Mouse (Mus musculus): ENCODE results near the gene Oaz2. TPM values are rescaled to one million over a fixed set of nuclear protein-coding genes. Genes with fewer than 3 reads are reported as not detected.

The Oaz2 gene
- polyA plus RNA-seq, 1 experiment = 51.5 TPM

- TF ChIP-seq POLR2A (IDR thresholded peaks at IDR 0.05; ENCODE audit: borderline replicate concordance, low read depth, low read length) = no peak
- no peak for TF ChIP-seq CTCF (IDR thresholded peaks at IDR 0.05; ENCODE audit: low read depth, low read length)
- no peak overlapping the region for H3K4me3 ChIP-seq (ENCODE audit: insufficient read depth, low read length)
- H3K4me1 ChIP-seq (ENCODE audit: control insufficient read depth, insufficient read depth, low read length) = peaks cover 10% of the 10 kb centered on the region
- H3K27ac ChIP-seq (ENCODE audit: insufficient read depth, low read depth, low read length) = no peak overlapping the region
Observed at GRCm38 (mm10) chr9:65671431-65671931, 3.7 kb downstream of the Oaz2 start.

- TF ChIP-seq CTCF (IDR thresholded peaks at IDR 0.05; ENCODE audit: low read depth, low read length) (no peak), POLR2A (IDR thresholded peaks at IDR 0.05; ENCODE audit: borderline replicate concordance, low read depth, low read length) (no peak)
- Histone ChIP-seq H3K27ac (ENCODE audit: insufficient read depth, low read depth, low read length) (no peak overlapping the region), H3K4me1 (ENCODE audit: control insufficient read depth, insufficient read depth, low read length) (peaks cover 19% of the 10 kb centered on the region), H3K4me3 (ENCODE audit: insufficient read depth, low read length) (no peak overlapping the region)
Observed at GRCm38 (mm10) chr9:65672996-65673395, 5.2 kb downstream of the Oaz2 start.

- Histone ChIP-seq H3K27ac (ENCODE audit: insufficient read depth, low read depth, low read length) (0 out of 2 replicates have a peak overlapping the region, but pooled peaks have one; percentile 9), H3K4me3 (ENCODE audit: insufficient read depth, low read length) (peak overlapping the region; percentile 52), H3K4me1 (ENCODE audit: control insufficient read depth, insufficient read depth, low read length) (peaks cover 39% of the 10 kb centered on the region)
Observed at GRCm38 (mm10) chr9:65675461-65676357, 7.9 kb downstream of the Oaz2 start.

GRCm38 (mm10) chr9:65676358-65677118 is 8.7 kb downstream of the Oaz2 start:
- peak overlapping the region; percentile 64 for H3K4me3 ChIP-seq (ENCODE audit: insufficient read depth, low read length)
- H3K4me1 ChIP-seq (ENCODE audit: control insufficient read depth, insufficient read depth, low read length) = peaks cover 45% of the 10 kb centered on the region
- TF ChIP-seq CTCF (IDR thresholded peaks at IDR 0.05; ENCODE audit: low read depth, low read length) (no peak), POLR2A (IDR thresholded peaks at IDR 0.05; ENCODE audit: borderline replicate concordance, low read depth, low read length) (no peak)
- no peak overlapping the region for H3K27ac ChIP-seq (ENCODE audit: insufficient read depth, low read depth, low read length)

More at GRCm38 (mm10) chr9:65675461-65676357, 7.9 kb downstream of the Oaz2 start:
- TF ChIP-seq POLR2A (IDR thresholded peaks at IDR 0.05; ENCODE audit: borderline replicate concordance, low read depth, low read length) (no peak), CTCF (IDR thresholded peaks at IDR 0.05; ENCODE audit: low read depth, low read length) (no peak)

- H3K4me3 ChIP-seq (ENCODE audit: insufficient read depth, low read length) = peak overlapping the region; percentile 64
- no peak overlapping the region for H3K27ac ChIP-seq (ENCODE audit: insufficient read depth, low read depth, low read length)
- TF ChIP-seq POLR2A (IDR thresholded peaks at IDR 0.05; ENCODE audit: borderline replicate concordance, low read depth, low read length) = no peak
- TF ChIP-seq CTCF (IDR thresholded peaks at IDR 0.05; ENCODE audit: low read depth, low read length) = no peak
- H3K4me1 ChIP-seq (ENCODE audit: control insufficient read depth, insufficient read depth, low read length) = peaks cover 50% of the 10 kb centered on the region
Observed at GRCm38 (mm10) chr9:65677119-65677462, 9.3 kb downstream of the Oaz2 start.

GRCm38 (mm10) chr9:65679181-65679761 is 11.5 kb downstream of the Oaz2 start:
- no peak overlapping the region for H3K4me3 ChIP-seq (ENCODE audit: insufficient read depth, low read length)
- TF ChIP-seq CTCF (IDR thresholded peaks at IDR 0.05; ENCODE audit: low read depth, low read length) = no peak
- TF ChIP-seq POLR2A (IDR thresholded peaks at IDR 0.05; ENCODE audit: borderline replicate concordance, low read depth, low read length) = no peak
- peaks cover 54% of the 10 kb centered on the region for H3K4me1 ChIP-seq (ENCODE audit: control insufficient read depth, insufficient read depth, low read length)
- no peak overlapping the region for H3K27ac ChIP-seq (ENCODE audit: insufficient read depth, low read depth, low read length)

- Histone ChIP-seq H3K4me3 (ENCODE audit: insufficient read depth, low read length) (no peak overlapping the region), H3K4me1 (ENCODE audit: control insufficient read depth, insufficient read depth, low read length) (peaks cover 56% of the 10 kb centered on the region), H3K27ac (ENCODE audit: insufficient read depth, low read depth, low read length) (peak overlapping the region; percentile 18; the same call in 1 of the 2 replicates)
- no peak for TF ChIP-seq POLR2A (IDR thresholded peaks at IDR 0.05; ENCODE audit: borderline replicate concordance, low read depth, low read length)
- no peak for TF ChIP-seq CTCF (IDR thresholded peaks at IDR 0.05; ENCODE audit: low read depth, low read length)
Observed at GRCm38 (mm10) chr9:65680938-65681633, 13.3 kb downstream of the Oaz2 start.

GRCm38 (mm10) chr9:65681634-65681940 is 13.8 kb downstream of the Oaz2 start:
- TF ChIP-seq CTCF (IDR thresholded peaks at IDR 0.05; ENCODE audit: low read depth, low read length) (no peak), POLR2A (IDR thresholded peaks at IDR 0.05; ENCODE audit: borderline replicate concordance, low read depth, low read length) (no peak)
- Histone ChIP-seq H3K4me1 (ENCODE audit: control insufficient read depth, insufficient read depth, low read length) (peaks cover 56% of the 10 kb centered on the region), H3K27ac (ENCODE audit: insufficient read depth, low read depth, low read length) (no peak overlapping the region), H3K4me3 (ENCODE audit: insufficient read depth, low read length) (no peak overlapping the region)

- Histone ChIP-seq H3K4me3 (ENCODE audit: insufficient read depth, low read length) (no peak overlapping the region), H3K4me1 (ENCODE audit: control insufficient read depth, insufficient read depth, low read length) (peaks cover 54% of the 10 kb centered on the region), H3K27ac (ENCODE audit: insufficient read depth, low read depth, low read length) (no peak overlapping the region)
- TF ChIP-seq CTCF (IDR thresholded peaks at IDR 0.05; ENCODE audit: low read depth, low read length) (no peak), POLR2A (IDR thresholded peaks at IDR 0.05; ENCODE audit: borderline replicate concordance, low read depth, low read length) (no peak)
Observed at GRCm38 (mm10) chr9:65682183-65682582, 14.4 kb downstream of the Oaz2 start.
